Mouse (Mus musculus): ENCODE measurements around the gene Cwh43.

- TF ChIP-seq CTCF (IDR thresholded peaks at IDR 0.05; ENCODE audit: low read depth), result no peak
- TF ChIP-seq EP300 (IDR thresholded peaks at IDR 0.05; ENCODE audit: low read depth), result no peak
Measured at GRCm38 (mm10) chr5:73381510-73381909, 24.4 kb upstream of the Cwh43 start.
